Mouse (Mus musculus): ENCODE measurements at regions not wholly inside any gene's neighbourhood (a gene's known extent, or its start where the extent isn't known, plus 50 kb on each side); places are given as distances from the start of the nearest gene placed in this dataset.

GRCm38 (mm10) chr12:57928030-57928429 lies 283.5 kb upstream of the Sstr1 start:
- 86% methylated on average over 5 of the region's 5 CpGs for WGBS
- H3K4me1 ChIP-seq: no peaks in the 10 kb centered on the region
- no peak for ATAC-seq (ENCODE audit: insufficient read depth, low FRiP score, low read depth)
- H3K9ac ChIP-seq: no peak overlapping the region
- H3K27ac ChIP-seq: no peak overlapping the region
- H3K9me3 ChIP-seq: no peaks in the 10 kb centered on the region
- no peaks in the 10 kb centered on the region for H3K27me3 ChIP-seq (replicated peaks)
- no peak overlapping the region for H3K4me2 ChIP-seq
- no peaks in the 10 kb centered on the region for H3K36me3 ChIP-seq
- no peak overlapping the region for H3K4me3 ChIP-seq (replicated peaks)

- Histone ChIP-seq H3K4me2 (no peak overlapping the region), H3K4me3 (replicated peaks) (no peak overlapping the region), H3K27me3 (replicated peaks) (no peaks in the 10 kb centered on the region), H3K27ac (no peak overlapping the region), H3K9ac (no peak overlapping the region), H3K9me3 (no peaks in the 10 kb centered on the region), H3K4me1 (no peaks in the 10 kb centered on the region), H3K36me3 (no peaks in the 10 kb centered on the region)
- ATAC-seq (ENCODE audit: insufficient read depth, low FRiP score, low read depth): peak; percentile 43; the same call in 1 of the 2 replicates
Measured at GRCm38 (mm10) chr12:57931856-57932255, 279.7 kb upstream of the Sstr1 start.

GRCm38 (mm10) chr12:57949886-57950285 lies 261.7 kb upstream of the Sstr1 start:
- Histone ChIP-seq H3K4me2 (no peak overlapping the region), H3K9me3 (no peaks in the 10 kb centered on the region), H3K36me3 (no peaks in the 10 kb centered on the region), H3K27ac (no peak overlapping the region), H3K9ac (no peak overlapping the region), H3K27me3 (replicated peaks) (no peaks in the 10 kb centered on the region), H3K4me1 (no peaks in the 10 kb centered on the region), H3K4me3 (replicated peaks) (no peak overlapping the region)
- WGBS: 49% methylated on average over 5 of the region's 5 CpGs
- no peak for ATAC-seq (ENCODE audit: insufficient read depth, low FRiP score, low read depth)

GRCm38 (mm10) chr12:57958527-57958926 lies 253.0 kb upstream of the Sstr1 start:
- Histone ChIP-seq H3K36me3 (no peaks in the 10 kb centered on the region), H3K9me3 (no peaks in the 10 kb centered on the region), H3K4me3 (replicated peaks) (no peak overlapping the region), H3K27ac (no peak overlapping the region), H3K27me3 (replicated peaks) (no peaks in the 10 kb centered on the region), H3K4me2 (no peak overlapping the region), H3K9ac (no peak overlapping the region), H3K4me1 (no peaks in the 10 kb centered on the region)
- ATAC-seq (ENCODE audit: insufficient read depth, low FRiP score, low read depth): no peak
- 75% methylated on average over 2 of the region's 2 CpGs for WGBS

GRCm38 (mm10) chr12:57960171-57960570 lies 251.4 kb upstream of the Sstr1 start:
- H3K27ac ChIP-seq: no peak overlapping the region
- H3K9ac ChIP-seq: no peak overlapping the region
- H3K27me3 ChIP-seq (replicated peaks): no peaks in the 10 kb centered on the region
- ATAC-seq (ENCODE audit: insufficient read depth, low FRiP score, low read depth): no peak
- no peaks in the 10 kb centered on the region for H3K9me3 ChIP-seq
- 82% methylated on average over 6 of the region's 6 CpGs for WGBS
- no peak overlapping the region for H3K4me2 ChIP-seq
- H3K36me3 ChIP-seq: no peaks in the 10 kb centered on the region
- no peaks in the 10 kb centered on the region for H3K4me1 ChIP-seq
- H3K4me3 ChIP-seq (replicated peaks): no peak overlapping the region

GRCm38 (mm10) chr12:57969168-57969567 lies 242.4 kb upstream of the Sstr1 start:
- no peaks in the 10 kb centered on the region for H3K36me3 ChIP-seq
- H3K4me3 ChIP-seq (replicated peaks): no peak overlapping the region
- no peak overlapping the region for H3K9ac ChIP-seq
- H3K27ac ChIP-seq: no peak overlapping the region
- ATAC-seq (ENCODE audit: insufficient read depth, low FRiP score, low read depth): no peak
- no peaks in the 10 kb centered on the region for H3K4me1 ChIP-seq
- H3K27me3 ChIP-seq (replicated peaks): no peaks in the 10 kb centered on the region
- no peak overlapping the region for H3K4me2 ChIP-seq
- no peaks in the 10 kb centered on the region for H3K9me3 ChIP-seq
- 35% methylated on average over 3 of the region's 3 CpGs for WGBS

GRCm38 (mm10) chr12:57970163-57970562 lies 241.4 kb upstream of the Sstr1 start:
- no peak overlapping the region for H3K4me3 ChIP-seq (replicated peaks)
- H3K27me3 ChIP-seq (replicated peaks): no peaks in the 10 kb centered on the region
- no peaks in the 10 kb centered on the region for H3K4me1 ChIP-seq
- no peak overlapping the region for H3K27ac ChIP-seq
- no peak for ATAC-seq (ENCODE audit: insufficient read depth, low FRiP score, low read depth)
- H3K9ac ChIP-seq: no peak overlapping the region
- H3K9me3 ChIP-seq: no peaks in the 10 kb centered on the region
- 76% methylated on average over 4 of the region's 4 CpGs for WGBS
- no peaks in the 10 kb centered on the region for H3K36me3 ChIP-seq
- no peak overlapping the region for H3K4me2 ChIP-seq

- Histone ChIP-seq H3K4me1 (no peaks in the 10 kb centered on the region), H3K4me2 (no peak overlapping the region), H3K27me3 (replicated peaks) (no peaks in the 10 kb centered on the region), H3K36me3 (no peaks in the 10 kb centered on the region), H3K4me3 (replicated peaks) (no peak overlapping the region), H3K27ac (no peak overlapping the region), H3K9ac (no peak overlapping the region), H3K9me3 (no peaks in the 10 kb centered on the region)
- 60% methylated on average over 2 of the region's 2 CpGs for WGBS
- no peak for ATAC-seq (ENCODE audit: insufficient read depth, low FRiP score, low read depth)
Measured at GRCm38 (mm10) chr12:57972484-57972883, 239.1 kb upstream of the Sstr1 start.

Measured in stomach, embryonic 15.5 days (tissue).